Mouse (Mus musculus) thymus, adult 2 months (tissue): Measurements from ENCODE around the gene Sox2.

Experiments
- CTCF ChIP-seq: fragments of 200-500 bp; IDR thresholded peaks from 2 replicates; pipeline ENCODE4 v1.5.1; 2012; ENCODE audit warnings: mild to moderate bottlenecking, control low read depth, low read length, moderate library complexity, borderline replicate concordance; ENCODE audit not compliant: control insufficient read depth, poor library complexity, insufficient read depth; ENCODE audit errors: extremely low read depth
- POLR2A ChIP-seq: fragments of 200-500 bp; IDR thresholded peaks from 2 replicates; pipeline ENCODE4 v1.6.1; 2012; ENCODE audit warnings: mild to moderate bottlenecking, low read length, control low read depth, moderate library complexity; ENCODE audit not compliant: control insufficient read depth, poor library complexity, insufficient read depth; ENCODE audit errors: extremely low read depth

GRCm38 (mm10) chr3:34671024-34671660, 20.9 kb downstream of the Sox2 start:
- TF ChIP-seq CTCF (no peak), POLR2A (no peak)
